22 mouse cellular contexts compared by ENCODE assay signal in genomic region chr11:53137381-53137780, GRCm38 (mm10).
DNase-seq lines count a peak whose midpoint lies in the region; ATAC-seq and TF ChIP-seq lines count a peak whose summit lies in the region.
"Had no signal": no experiment of that assay in that cellular context is flagged by ENCODE, and none has a peak within 500 bp of the region (broad histone marks: within the 10 kb centered on the region; RNA-seq: fewer than 3 reads in every experiment).

No protein-coding gene starts in this region.

- H3K36me3 ChIP-seq in forebrain, postnatal 0 days (ENCODE audit: insufficient read depth), result no peaks in the 10 kb centered on the region
- no peaks in the 10 kb centered on the region for H3K36me3 ChIP-seq in forebrain, embryonic 13.5 days (ENCODE audit: poor library complexity, severe bottlenecking)
- no peaks in the 10 kb centered on the region for H3K36me3 ChIP-seq in midbrain, embryonic 14.5 days (ENCODE audit: control insufficient read depth, insufficient read depth, low read length)
- H3K36me3 ChIP-seq in midbrain, embryonic 11.5 days (ENCODE audit: control insufficient read depth, insufficient read depth, low read length), result no peaks in the 10 kb centered on the region
- H3K36me3 ChIP-seq: embryonic facial prominence, embryonic 15.5 days; forebrain, embryonic 10.5 days; heart, embryonic 10.5 days; hindbrain, embryonic 15.5 days had no signal

- TF ChIP-seq CTCF in forebrain, postnatal 0 days (IDR thresholded peaks at IDR 0.05; ENCODE audit: low read depth), result no peak

- no peak for DNase-seq in forebrain, postnatal 0 days
- DNase-seq in midbrain, embryonic 14.5 days, result peak; percentile 63
- no peak for DNase-seq in midbrain, embryonic 11.5 days (ENCODE audit: low spot score, missing footprints)
- DNase-seq in Muller cell, postnatal 12 days (ENCODE audit: inconsistent ontology term), result peak; percentile 80
- no peak for DNase-seq in right cerebral cortex, postnatal 10 days (ENCODE audit: low spot score in 2 of 2)
- DNase-seq: adrenal gland, adult 8-10 months; adrenal gland, postnatal 36 days; cerebellum, adult 11 months; cerebellum, adult 8-10 months; cerebellum, postnatal 14 days; embryo, embryonic 11 days; gastrocnemius, postnatal 10 days; heart, adult 18-20 months; heart, postnatal 10 days; heart, postnatal 4 days had no signal

- H3K9me3 ChIP-seq in forebrain, postnatal 0 days (ENCODE audit: low read length), result no peaks in the 10 kb centered on the region
- H3K9me3 ChIP-seq in forebrain, embryonic 13.5 days (replicated peaks), result no peaks in the 10 kb centered on the region
- no peaks in the 10 kb centered on the region for H3K9me3 ChIP-seq in midbrain, embryonic 14.5 days (ENCODE audit: control insufficient read depth, low read length)
- H3K9me3 ChIP-seq in midbrain, embryonic 11.5 days (ENCODE audit: control insufficient read depth, low read length), result no peaks in the 10 kb centered on the region
- H3K9me3 ChIP-seq: embryonic facial prominence, embryonic 15.5 days; forebrain, embryonic 10.5 days; heart, embryonic 10.5 days; hindbrain, embryonic 15.5 days had no signal

- no peak overlapping the region for H3K4me3 ChIP-seq in forebrain, postnatal 0 days (ENCODE audit: low read depth, low read length)
- no peak overlapping the region for H3K4me3 ChIP-seq in forebrain, embryonic 13.5 days
- no peak overlapping the region for H3K4me3 ChIP-seq in midbrain, embryonic 14.5 days (replicated peaks; ENCODE audit: low read depth, low read length)
- H3K4me3 ChIP-seq in midbrain, embryonic 11.5 days (ENCODE audit: low read depth, low read length), result no peak overlapping the region
- H3K4me3 ChIP-seq: embryonic facial prominence, embryonic 15.5 days; erythroblast, embryonic 14.5 days; forebrain, embryonic 10.5 days; heart, embryonic 10.5 days; hindbrain, embryonic 15.5 days had no signal

- peak; percentile 37; the same call in 1 of the 2 replicates for ATAC-seq in forebrain, postnatal 0 days
- no peak for ATAC-seq in forebrain, embryonic 13.5 days
- no peak for ATAC-seq in midbrain, embryonic 14.5 days (ENCODE audit: low FRiP score, low TSS enrichment)
- no peak for ATAC-seq in midbrain, embryonic 11.5 days (ENCODE audit: low FRiP score)
- ATAC-seq: inflammation-experienced regulatory T-cells, adult 6 months had no signal

- H3K9ac ChIP-seq in forebrain, postnatal 0 days, result no peak overlapping the region
- no peak overlapping the region for H3K9ac ChIP-seq in forebrain, embryonic 13.5 days
- H3K9ac ChIP-seq in midbrain, embryonic 14.5 days (replicated peaks; ENCODE audit: low read length), result no peak overlapping the region
- no peak overlapping the region for H3K9ac ChIP-seq in midbrain, embryonic 11.5 days (ENCODE audit: low read length)
- H3K9ac ChIP-seq: embryonic facial prominence, embryonic 15.5 days; hindbrain, embryonic 15.5 days had no signal

- no peaks in the 10 kb centered on the region for H3K27me3 ChIP-seq in forebrain, postnatal 0 days (ENCODE audit: insufficient read depth, low read length)
- H3K27me3 ChIP-seq in forebrain, embryonic 13.5 days, result no peaks in the 10 kb centered on the region
- H3K27me3 ChIP-seq in midbrain, embryonic 14.5 days (ENCODE audit: control insufficient read depth, insufficient read depth, low read length), result no peaks in the 10 kb centered on the region
- no peaks in the 10 kb centered on the region for H3K27me3 ChIP-seq in midbrain, embryonic 11.5 days (ENCODE audit: control insufficient read depth, insufficient read depth, low read length)
- H3K27me3 ChIP-seq: embryonic facial prominence, embryonic 15.5 days had no signal

- WGBS in forebrain, postnatal 0 days, result 58% methylated on average over 8 of the region's 8 CpGs
- WGBS in forebrain, embryonic 13.5 days, result 68% methylated on average over 8 of the region's 8 CpGs
- WGBS in midbrain, embryonic 14.5 days, result 58% methylated on average over 8 of the region's 8 CpGs
- WGBS in midbrain, embryonic 11.5 days, result 83% methylated on average over 8 of the region's 8 CpGs

- no peak overlapping the region for H3K4me2 ChIP-seq in forebrain, postnatal 0 days (ENCODE audit: low read depth)
- no peak overlapping the region for H3K4me2 ChIP-seq in forebrain, embryonic 13.5 days
- no peak overlapping the region for H3K4me2 ChIP-seq in midbrain, embryonic 14.5 days (ENCODE audit: low read length)
- H3K4me2 ChIP-seq in midbrain, embryonic 11.5 days, result no peak overlapping the region
- H3K4me2 ChIP-seq: embryonic facial prominence, embryonic 15.5 days; hindbrain, embryonic 15.5 days had no signal

- H3K27ac ChIP-seq in forebrain, postnatal 0 days (ENCODE audit: low read depth, low read length), result no peak overlapping the region
- no peak overlapping the region for H3K27ac ChIP-seq in forebrain, embryonic 13.5 days
- H3K27ac ChIP-seq in midbrain, embryonic 14.5 days (replicated peaks; ENCODE audit: low read depth, low read length), result no peak overlapping the region
- no peak overlapping the region for H3K27ac ChIP-seq in midbrain, embryonic 11.5 days (ENCODE audit: low read depth, low read length)
- H3K27ac ChIP-seq: embryonic facial prominence, embryonic 15.5 days; forebrain, embryonic 10.5 days; heart, embryonic 10.5 days; hindbrain, embryonic 15.5 days had no signal

- peaks cover 5% of the 10 kb centered on the region; the same call in 1 of the 2 replicates for H3K4me1 ChIP-seq in forebrain, postnatal 0 days (ENCODE audit: insufficient read depth)
- peaks cover 26% of the 10 kb centered on the region for H3K4me1 ChIP-seq in forebrain, embryonic 13.5 days
- H3K4me1 ChIP-seq in midbrain, embryonic 14.5 days (ENCODE audit: control insufficient read depth, insufficient read depth, low read length), result peaks cover 22% of the 10 kb centered on the region
- peaks cover 4% of the 10 kb centered on the region; the same call in 1 of the 2 replicates for H3K4me1 ChIP-seq in midbrain, embryonic 11.5 days (ENCODE audit: control insufficient read depth, insufficient read depth, low read length)
- H3K4me1 ChIP-seq: embryonic facial prominence, embryonic 15.5 days had no signal

Comparison
In these comparisons a context has a peak if more than half of its experiments do, and no peak if none do; other contexts are left out.
1. DNase-seq: peak in midbrain, embryonic 14.5 days (single experiment) and Muller cell, postnatal 12 days (single experiment); none in forebrain, postnatal 0 days (single experiment), midbrain, embryonic 11.5 days (single experiment) and right cerebral cortex, postnatal 10 days (0 of 2).